ENCODE assay signal across 21 mouse cellular contexts in the genomic region with DNA sequence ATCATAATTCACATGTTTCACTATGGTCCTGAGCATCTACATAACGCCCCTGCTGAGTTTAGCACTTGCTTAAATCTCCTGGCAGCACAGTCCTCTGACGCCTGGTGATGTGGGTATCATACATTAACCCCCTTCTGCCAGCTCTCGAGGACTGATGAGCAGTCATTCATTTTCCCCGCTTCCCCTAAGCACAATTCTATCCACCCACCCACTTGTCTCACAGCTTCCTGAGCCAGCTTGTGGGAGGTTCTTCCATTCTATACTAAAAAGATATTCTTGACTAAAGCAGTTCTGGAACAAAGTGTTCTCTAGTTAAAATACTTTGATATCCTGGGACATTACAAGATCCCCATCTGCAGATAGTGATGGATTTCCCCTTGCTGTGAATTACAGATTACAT.
DNase-seq lines count a peak whose midpoint lies in the region; ATAC-seq and TF ChIP-seq lines count a peak whose summit lies in the region.
"Had no signal": no experiment of that assay in that cellular context is flagged by ENCODE, and none has a peak within 500 bp of the region (broad histone marks: within the 10 kb centered on the region; RNA-seq: fewer than 3 reads in every experiment).

No protein-coding gene starts in this region.

- 68% methylated on average over 4 of the region's 4 CpGs for WGBS in forebrain, embryonic 14.5 days
- WGBS in forebrain, embryonic 11.5 days: 79% methylated on average over 4 of the region's 4 CpGs

- no peak overlapping the region for H3K4me3 ChIP-seq in forebrain, embryonic 14.5 days (ENCODE audit: low read depth, low read length)
- H3K4me3 ChIP-seq in forebrain, embryonic 11.5 days (ENCODE audit: low read depth, low read length): no peak overlapping the region
- H3K4me3 ChIP-seq in layer of hippocampus, adult 2 months: no peak overlapping the region
- H3K4me3 ChIP-seq: erythroblast, embryonic 14.5 days; heart, adult 2 months; heart, embryonic 15.5 days; hindbrain, embryonic 10.5 days; liver, embryonic 12.5 days; midbrain, embryonic 12.5 days had no signal

- ATAC-seq in forebrain, embryonic 14.5 days: no peak
- ATAC-seq in forebrain, embryonic 11.5 days (replicated peaks; ENCODE audit: low FRiP score): no peak
- ATAC-seq: CD4-positive, CD25-positive, alpha-beta regulatory T cell, adult 4 months; forebrain, embryonic 16.5 days; inflammation-experienced regulatory T-cells, adult 6 months; liver, embryonic 12.5 days had no signal

- DNase-seq in forebrain, embryonic 14.5 days (ENCODE audit: low spot score): peak; percentile 4
- no peak for DNase-seq in forebrain, embryonic 11.5 days (ENCODE audit: low spot score)
- peak; percentile 8 to 14 for DNase-seq in layer of hippocampus, adult 2 months (ENCODE audit: low spot score in 2 of 2)
- no peak for DNase-seq in layer of hippocampus, postnatal 25 days (ENCODE audit: extremely low spot score in 1 of 2, low spot score in 1 of 2)
- peak; percentile 36 for DNase-seq in layer of hippocampus, adult 9-11 months
- DNase-seq in right cerebral cortex, postnatal 10 days (ENCODE audit: low spot score in 2 of 2): peak; percentile 31 to 51
- no peak for DNase-seq in neural tube, embryonic 10.5 days (ENCODE audit: extremely low spot score, low spot score)
- no peak for DNase-seq in heart, postnatal 10 days
- DNase-seq: cerebellum, adult 18-20 months; gastrocnemius, postnatal 14 days; heart, adult 2 months; kidney, adult 9 months had no signal

- H3K36me3 ChIP-seq in forebrain, embryonic 14.5 days (ENCODE audit: control insufficient read depth, insufficient read depth, low read length): no peaks in the 10 kb centered on the region
- H3K36me3 ChIP-seq in forebrain, embryonic 11.5 days (ENCODE audit: control insufficient read depth, insufficient read depth, low read length): no peaks in the 10 kb centered on the region
- H3K36me3 ChIP-seq: G1E; heart, embryonic 15.5 days; hindbrain, embryonic 10.5 days; liver, embryonic 12.5 days; midbrain, embryonic 12.5 days had no signal

- H3K9ac ChIP-seq in forebrain, embryonic 14.5 days (ENCODE audit: low read length): no peak overlapping the region
- no peak overlapping the region for H3K9ac ChIP-seq in forebrain, embryonic 11.5 days (ENCODE audit: low read length)
- H3K9ac ChIP-seq: heart, embryonic 15.5 days; liver, embryonic 12.5 days; midbrain, embryonic 12.5 days had no signal

- H3K9me3 ChIP-seq in forebrain, embryonic 14.5 days (replicated peaks; ENCODE audit: control insufficient read depth, low read length): no peaks in the 10 kb centered on the region
- H3K9me3 ChIP-seq in forebrain, embryonic 11.5 days (ENCODE audit: control insufficient read depth, low read length): no peaks in the 10 kb centered on the region
- H3K9me3 ChIP-seq: heart, embryonic 15.5 days; hindbrain, embryonic 10.5 days; liver, embryonic 12.5 days; midbrain, embryonic 12.5 days had no signal

- H3K27ac ChIP-seq in forebrain, embryonic 14.5 days (ENCODE audit: low read depth, low read length): no peak overlapping the region
- H3K27ac ChIP-seq in forebrain, embryonic 11.5 days (ENCODE audit: low read depth, low read length): no peak overlapping the region
- no peak overlapping the region for H3K27ac ChIP-seq in layer of hippocampus, adult 2 months
- H3K27ac ChIP-seq: heart, adult 2 months; heart, embryonic 15.5 days; hindbrain, embryonic 10.5 days; liver, embryonic 12.5 days; midbrain, embryonic 12.5 days had no signal

- intact Hi-C loops in heart, postnatal 10 days (cut with DNase I): no loop called here

- no peak overlapping the region for H3K4me2 ChIP-seq in forebrain, embryonic 14.5 days (ENCODE audit: low read length)
- H3K4me2 ChIP-seq in forebrain, embryonic 11.5 days (ENCODE audit: low read depth, low read length, severe bottlenecking): no peak overlapping the region
- H3K4me2 ChIP-seq: heart, embryonic 15.5 days; liver, embryonic 12.5 days; midbrain, embryonic 12.5 days had no signal

- no peaks in the 10 kb centered on the region for H3K27me3 ChIP-seq in forebrain, embryonic 14.5 days (replicated peaks; ENCODE audit: control insufficient read depth, insufficient read depth, low read length)
- H3K27me3 ChIP-seq in forebrain, embryonic 11.5 days (ENCODE audit: control insufficient read depth, insufficient read depth, low read length): no peaks in the 10 kb centered on the region
- H3K27me3 ChIP-seq: heart, embryonic 15.5 days; liver, embryonic 12.5 days; midbrain, embryonic 12.5 days had no signal

- H3K4me1 ChIP-seq in forebrain, embryonic 14.5 days (ENCODE audit: control insufficient read depth, insufficient read depth, low read length): no peaks in the 10 kb centered on the region
- no peaks in the 10 kb centered on the region for H3K4me1 ChIP-seq in forebrain, embryonic 11.5 days (replicated peaks; ENCODE audit: control insufficient read depth, insufficient read depth, low read length)
- H3K4me1 ChIP-seq: heart, embryonic 15.5 days; hindbrain, embryonic 10.5 days; liver, embryonic 12.5 days; midbrain, embryonic 12.5 days had no signal

- no peak for TF ChIP-seq CTCF in layer of hippocampus, adult 2 months (conservative IDR thresholded peaks at IDR 0.05)

Comparison
In these comparisons a context has a peak if more than half of its experiments do, and no peak if none do; other contexts are left out.
1. DNase-seq: peak in forebrain, embryonic 14.5 days (single experiment), layer of hippocampus, adult 2 months (2 of 2), layer of hippocampus, adult 9-11 months (single experiment) and right cerebral cortex, postnatal 10 days (2 of 2); none in forebrain, embryonic 11.5 days (single experiment), layer of hippocampus, postnatal 25 days (0 of 2), neural tube, embryonic 10.5 days (single experiment) and heart, postnatal 10 days (0 of 2).